Mouse (Mus musculus) G1E (cell line): Measurements from ENCODE around the gene Zfp955a.

Experiments
- POLR2AphosphoS5 ChIP-seq: IDR thresholded peaks from 2 replicates; pipeline ENCODE4 v1.6.1; 2012; ENCODE audit warnings: low read depth, low read length, inconsistent platforms; ENCODE audit not compliant: insufficient replicate concordance
- TAL1 ChIP-seq: conservative IDR thresholded peaks from 2 replicates; pipeline ENCODE4 v1.6.1; 2012; ENCODE audit warnings: low read depth, low read length, inconsistent platforms, mixed read lengths

DNA sequence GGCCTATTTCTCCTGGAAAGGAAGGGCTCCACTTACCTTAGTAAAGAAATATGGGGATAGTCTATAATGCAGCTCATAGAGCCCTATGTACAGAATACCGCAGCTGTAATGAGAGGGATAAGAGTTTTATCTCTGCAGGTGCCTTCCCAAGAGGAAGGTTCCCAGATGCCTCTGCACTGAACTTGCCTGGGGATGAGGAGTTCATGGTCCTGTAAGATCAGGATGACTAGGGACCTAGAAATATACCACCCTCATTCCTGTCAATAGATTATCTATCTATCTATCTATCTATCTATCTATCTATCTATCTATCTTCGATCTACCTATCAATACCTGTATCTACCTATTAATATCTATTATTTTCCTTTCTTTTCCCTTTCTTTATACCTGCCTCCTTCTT is 33.4 kb downstream of the Zfp955a start, which contains the start of gene Olfr1564:
- TF ChIP-seq POLR2AphosphoS5 (no peak), TAL1 (no peak)
